Mouse (Mus musculus): ENCODE results near the gene Tmem255b. TPM values are rescaled to one million over a fixed set of nuclear protein-coding genes. Genes with fewer than 3 reads are reported as not detected.
A peak's percentile ranks its signal among the peaks of the same experiment; 100 is the strongest.

Tmem255b gene
- total RNA-seq, 2 experiments from 2014 or later, result 2.7 to 2.8 TPM

DNA sequence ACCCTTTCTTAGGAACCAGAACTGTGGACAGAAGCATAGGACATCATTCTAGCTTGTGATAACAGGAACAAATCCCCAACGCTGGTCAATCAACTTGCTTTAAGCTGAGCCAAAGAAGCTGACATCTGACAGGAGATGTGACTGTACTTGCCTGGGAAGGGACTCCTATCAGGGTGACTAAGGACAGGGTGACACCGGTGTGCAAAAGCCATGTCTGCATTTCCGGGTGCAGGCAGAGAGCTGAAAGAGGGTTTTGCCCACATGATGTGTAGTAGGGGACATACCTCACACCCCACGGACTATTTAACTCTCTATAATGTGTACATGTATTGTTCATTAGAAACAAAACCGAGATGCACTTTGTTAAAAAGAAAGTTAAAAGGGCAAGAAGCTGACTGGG is 48.2 kb downstream of the Tmem255b start:
- peak in 1 of 2 experiments; percentile 7 for DNase-seq
- intact Hi-C loops (cut with DNase I), result no loop called here

DNA sequence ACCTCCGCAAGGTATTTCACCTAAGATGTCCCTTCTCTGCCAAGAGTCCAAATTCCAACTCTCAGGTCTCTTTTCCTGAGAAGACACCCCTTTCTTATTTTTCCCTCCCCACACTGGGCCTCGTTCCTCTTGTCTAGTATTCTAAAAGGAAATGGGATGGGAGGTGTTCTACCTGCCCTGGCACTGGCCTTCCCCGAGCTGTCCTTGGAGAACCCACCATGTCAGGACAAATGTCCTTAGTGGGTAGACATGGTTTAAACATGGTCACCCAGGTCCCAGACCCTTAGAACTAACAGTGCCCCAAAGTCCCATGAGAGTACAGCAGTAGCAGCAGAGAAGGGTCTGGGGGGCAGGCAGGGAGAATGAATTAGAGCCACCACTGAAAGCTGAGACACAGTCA is 54.4 kb downstream of the Tmem255b start:
- DNase-seq, result no peak
- intact Hi-C loops (cut with DNase I), result no loop called here

DNA sequence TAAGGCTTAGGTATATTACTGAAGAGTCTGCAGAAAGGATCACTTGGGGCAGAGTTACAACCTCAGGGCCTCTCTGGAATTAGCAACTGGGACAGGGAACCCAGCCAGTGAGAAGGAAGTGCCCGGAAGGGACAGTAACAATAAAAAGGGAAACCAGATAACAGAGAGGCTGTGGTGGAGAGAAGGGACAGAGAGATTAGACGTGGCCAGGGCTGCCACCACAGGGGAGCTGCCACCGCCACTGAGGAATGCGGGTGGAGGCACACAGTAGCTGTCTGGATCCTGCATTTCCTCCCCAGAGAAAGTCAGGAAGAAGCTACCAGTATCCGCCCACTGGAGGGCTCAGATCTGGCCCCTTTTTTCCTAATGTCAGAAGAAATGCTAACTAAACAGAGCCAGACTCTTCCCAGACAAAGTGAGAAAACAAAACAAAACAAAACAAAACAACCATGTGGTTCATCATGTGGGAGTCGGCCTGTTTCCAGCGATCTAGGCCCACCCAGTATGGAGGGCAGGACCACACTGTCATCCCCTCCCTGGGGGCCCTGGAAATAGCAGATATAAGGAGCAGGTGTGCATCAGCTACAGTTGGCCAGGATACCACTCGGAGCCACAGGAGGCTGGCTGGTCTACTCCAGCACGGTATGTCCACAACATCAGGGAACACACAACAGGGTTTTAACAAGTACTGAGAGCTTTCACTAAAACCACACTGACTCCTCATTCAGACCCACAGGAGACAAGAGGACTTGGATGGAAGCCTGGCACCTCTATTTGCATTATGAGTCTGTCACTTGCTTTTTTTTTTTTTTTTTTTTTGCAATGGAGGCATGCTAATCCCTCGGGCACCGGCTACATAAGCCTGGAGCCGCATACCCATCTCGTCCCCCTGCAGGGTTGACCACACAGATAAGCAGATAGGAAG is 55.3 kb downstream of the Tmem255b start:
- intact Hi-C loops (cut with DNase I), result loop anchor here (5.0 kb wide), 1 partner anchor 57 kb away; no protein-coding TSS in a partner anchor
- peak; percentile 11 to 14 for DNase-seq

- intact Hi-C loops (cut with DNase I), result loop anchor here (5.0 kb wide), 1 partner anchor 56 kb away; no protein-coding TSS in a partner anchor
- DNase-seq, result peak; percentile 2 to 9
Measured at GRCm38 (mm10) chr8:13491491-13492010, 56.6 kb downstream of the Tmem255b start.

DNA sequence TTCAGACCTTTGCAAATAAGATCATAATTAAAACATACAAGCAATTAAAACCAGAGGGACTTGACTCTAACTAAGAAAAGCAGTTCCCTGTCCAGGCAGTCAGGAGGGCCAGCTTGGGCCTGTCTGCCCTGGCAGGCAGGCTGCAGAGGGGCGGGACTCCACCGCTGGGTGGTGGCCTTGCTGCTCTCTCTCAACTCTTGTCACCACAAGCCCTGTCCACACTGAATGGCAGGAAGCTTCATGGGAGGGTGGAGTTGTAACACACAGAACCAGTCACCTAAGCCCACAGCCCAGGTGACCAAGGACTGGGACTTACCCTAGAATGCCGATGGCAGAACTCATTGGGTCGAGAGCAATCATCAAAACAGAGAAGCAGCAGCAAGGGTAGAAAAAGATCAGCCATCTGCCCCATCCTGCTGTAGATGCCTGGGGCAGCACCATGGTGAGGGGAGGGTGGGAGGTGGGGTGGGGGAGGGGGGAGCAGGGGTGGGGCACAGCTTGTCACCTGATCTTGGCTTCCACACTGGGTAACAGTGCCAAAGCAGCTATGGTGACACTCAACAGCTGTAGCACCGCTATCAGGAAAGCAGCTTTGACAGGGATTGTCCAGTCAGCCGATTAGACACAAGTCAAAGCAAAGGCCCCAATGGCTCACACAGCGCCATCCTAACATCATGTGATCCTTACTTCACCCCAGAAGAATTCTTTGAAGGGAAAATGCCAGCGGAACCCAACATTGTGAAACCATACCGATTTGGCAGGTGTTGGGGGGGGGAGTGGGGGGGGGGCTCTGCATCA is 57.4 kb downstream of the Tmem255b start:
- intact Hi-C loops (cut with DNase I), result loop anchor here (5.0 kb wide), 1 partner anchor 55 kb away; no protein-coding TSS in a partner anchor
- peak; percentile 43 to 56 for DNase-seq

- DNase-seq, result peak; percentile 56 to 64
- intact Hi-C loops (cut with DNase I), result loop anchor here (5.0 kb wide), 1 partner anchor 54 kb away; no protein-coding TSS in a partner anchor
Measured at GRCm38 (mm10) chr8:13493011-13493410, 58.0 kb downstream of the Tmem255b start.

- intact Hi-C loops (cut with DNase I), result loop anchor here (5.0 kb wide), 1 partner anchor 53 kb away; no protein-coding TSS in a partner anchor
- peak; percentile 59 to 61 for DNase-seq
Measured at GRCm38 (mm10) chr8:13493858-13494631, 59.1 kb downstream of the Tmem255b start, which contains the start of gene Gas6. TSS of gene Gas6 (minus strand) at chr8:13494490.

GRCm38 (mm10) chr8:13501221-13501620 is 66.2 kb downstream of the Tmem255b start:
- intact Hi-C loops (cut with DNase I), result no loop called here
- no peak for DNase-seq

DNA sequence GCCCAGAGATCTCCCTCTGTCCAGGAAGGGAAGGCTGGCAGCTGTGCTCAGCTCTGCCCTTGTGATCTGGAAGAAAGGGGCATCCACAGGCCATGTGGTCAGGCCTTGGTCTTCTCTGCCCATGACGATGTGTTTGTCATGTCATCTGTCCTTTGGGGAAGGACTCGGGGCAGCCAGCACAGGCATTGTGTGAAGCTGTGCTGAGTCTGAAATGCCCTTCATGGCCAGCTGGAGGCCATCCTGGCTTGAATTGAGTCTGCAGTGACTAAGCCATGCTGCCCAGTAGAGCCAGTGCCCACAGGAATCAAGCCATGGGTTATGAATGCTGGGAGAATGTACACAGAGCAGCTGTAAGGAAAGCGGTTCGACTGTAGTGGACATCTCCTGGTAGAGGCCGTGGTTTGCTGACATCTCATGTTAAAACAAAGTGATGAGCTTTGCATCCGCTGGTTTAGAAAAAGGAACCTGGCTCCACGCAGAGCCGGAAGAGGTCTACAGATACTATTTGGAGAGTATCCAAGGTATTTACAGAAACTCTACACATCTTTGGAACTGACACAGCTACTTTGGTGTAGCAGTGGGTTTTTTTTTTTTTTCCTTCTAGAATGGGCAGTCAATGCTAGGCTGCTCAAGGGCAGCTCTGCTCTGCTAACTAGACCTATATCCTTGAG is 69.1 kb downstream of the Tmem255b start:
- intact Hi-C loops (cut with DNase I), result no loop called here
- DNase-seq, result no peak

- intact Hi-C loops (cut with DNase I), result no loop called here
- DNase-seq, result no peak
Measured at GRCm38 (mm10) chr8:13504894-13505674, 70.1 kb downstream of the Tmem255b start.

- peak; percentile 46 to 60 for DNase-seq
- intact Hi-C loops (cut with DNase I), result loop anchor here (2.0 kb wide), 1 partner anchor 22 kb away; no protein-coding TSS in a partner anchor
Measured at GRCm38 (mm10) chr8:13506849-13507248, 71.9 kb downstream of the Tmem255b start.

GRCm38 (mm10) chr8:13507284-13507937 is 72.4 kb downstream of the Tmem255b start:
- intact Hi-C loops (cut with DNase I), result loop anchor here (2.0 kb wide), 1 partner anchor 21 kb away; no protein-coding TSS in a partner anchor
- no peak for DNase-seq

GRCm38 (mm10) chr8:13512016-13512415 is 77.0 kb downstream of the Tmem255b start:
- intact Hi-C loops (cut with DNase I), result no loop called here
- DNase-seq, result no peak

GRCm38 (mm10) chr8:13512677-13513076 is 77.7 kb downstream of the Tmem255b start:
- no peak for DNase-seq
- intact Hi-C loops (cut with DNase I), result no loop called here

GRCm38 (mm10) chr8:13513556-13514370 is 78.8 kb downstream of the Tmem255b start:
- DNase-seq, result no peak
- intact Hi-C loops (cut with DNase I), result no loop called here

DNA sequence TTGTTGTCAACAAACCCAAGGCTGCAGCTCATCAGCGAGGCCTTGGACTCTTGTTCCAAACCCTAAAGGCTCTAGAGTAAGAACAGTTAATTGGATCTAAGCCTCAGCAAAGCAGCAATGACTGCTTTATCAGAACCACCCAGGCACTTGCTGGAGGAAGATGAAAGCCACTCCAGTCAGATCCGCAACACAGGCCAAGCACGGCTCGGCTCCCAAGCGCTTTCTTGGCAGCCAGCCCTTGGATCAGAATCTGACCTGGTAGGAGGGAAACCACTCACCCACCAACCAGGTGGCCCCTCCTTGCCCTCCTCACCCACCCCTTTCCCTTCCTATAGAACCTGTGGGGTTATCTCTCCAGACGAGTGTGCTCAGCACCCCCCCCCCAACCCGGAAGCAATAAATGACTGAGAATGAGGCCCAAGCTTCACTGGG is 81.0 kb downstream of the Tmem255b start:
- intact Hi-C loops (cut with DNase I), result no loop called here
- DNase-seq, result no peak

DNA sequence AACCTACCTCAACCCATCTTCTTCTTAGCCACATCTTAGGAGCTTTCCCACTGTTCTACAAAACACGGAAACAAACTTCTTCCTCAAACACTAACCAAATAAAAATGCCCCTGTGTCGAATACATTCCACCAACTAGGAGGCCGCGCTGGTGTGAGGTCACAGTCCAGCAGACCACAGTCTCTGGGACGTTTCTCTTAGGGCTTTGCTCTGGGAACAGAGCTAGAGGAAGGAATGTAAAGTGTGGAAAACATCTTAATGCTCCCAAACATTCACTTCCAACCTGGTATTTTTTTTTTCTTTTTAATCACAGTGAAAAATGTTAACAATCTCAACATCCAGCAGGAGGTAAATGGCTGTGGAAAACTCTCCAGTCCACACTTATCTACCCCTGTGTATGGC is 81.7 kb downstream of the Tmem255b start:
- intact Hi-C loops (cut with DNase I), result no loop called here
- DNase-seq, result no peak

Measured in gastrocnemius, postnatal 36 days (tissue).